Mouse (Mus musculus): ENCODE results near the gene Saa3.
"Not testable (repeated sequence)": the region's sequence is repeated elsewhere in the genome, so short reads cannot be mapped to it uniquely, and the experiment has no call there.

Saa3 gene
- long read RNA-seq, experiment 1, partial matches to known transcripts, result 0 of 3 reads
- long read RNA-seq, experiment 1, other reads (novel, unspliced or antisense), result 0 of 3 reads
- long read RNA-seq, experiment 2, partial matches to known transcripts, result 0 of 2 reads
- long read RNA-seq, experiment 2, other reads (novel, unspliced or antisense), result 0 of 2 reads

GRCm38 (mm10) chr7:46715600-46715999, at the start of gene Saa3:
TSS of gene Saa3 (minus strand) at chr7:46715700.
- intact Hi-C loops (cut with DNase I), result no loop called here

GRCm38 (mm10) chr7:46764672-46765071, 49.2 kb upstream of the Saa3 start:
- intact Hi-C loops (cut with DNase I), result no loop called here

- intact Hi-C loops (cut with DNase I), result no loop called here
These were observed 47.1 kb upstream of the Saa3 start for GRCm38 (mm10) chr7:46762601-46763000.

GRCm38 (mm10) chr7:46761049-46761795, 45.7 kb upstream of the Saa3 start:
- intact Hi-C loops (cut with DNase I), result no loop called here

- intact Hi-C loops (cut with DNase I), result no loop called here
These were observed 36.0 kb upstream of the Saa3 start, which contains the start of gene Saa2 for GRCm38 (mm10) chr7:46751490-46751889. TSS of gene Saa2 (plus strand) at chr7:46751790.

- intact Hi-C loops (cut with DNase I), result no loop called here
These were observed 33.0 kb upstream of the Saa3 start for GRCm38 (mm10) chr7:46748459-46748858.

- intact Hi-C loops (cut with DNase I), result no loop called here
These were observed 30.9 kb upstream of the Saa3 start for GRCm38 (mm10) chr7:46746381-46746780.

GRCm38 (mm10) chr7:46745816-46746215, 30.3 kb upstream of the Saa3 start:
- intact Hi-C loops (cut with DNase I), result no loop called here

GRCm38 (mm10) chr7:46742880-46743279, 27.4 kb upstream of the Saa3 start, which contains the start of gene Saa1:
TSS of gene Saa1 (minus strand) at chr7:46742980.
- intact Hi-C loops (cut with DNase I), result not testable (repeated sequence)

GRCm38 (mm10) chr7:46740041-46740440, 24.5 kb upstream of the Saa3 start:
- intact Hi-C loops (cut with DNase I), result not testable (repeated sequence)

GRCm38 (mm10) chr7:46738561-46739460, 23.3 kb upstream of the Saa3 start:
- intact Hi-C loops (cut with DNase I), result no loop called here

- intact Hi-C loops (cut with DNase I), result no loop called here
These were observed 19.5 kb upstream of the Saa3 start for GRCm38 (mm10) chr7:46734983-46735382.

GRCm38 (mm10) chr7:46732458-46732857, 17.0 kb upstream of the Saa3 start, which contains the start of gene Saa4:
TSS of gene Saa4 (minus strand) at chr7:46732603.
- intact Hi-C loops (cut with DNase I), result no loop called here

- intact Hi-C loops (cut with DNase I), result no loop called here
These were observed 12.1 kb upstream of the Saa3 start for GRCm38 (mm10) chr7:46727584-46727983.

- intact Hi-C loops (cut with DNase I), result no loop called here
These were observed 8.9 kb upstream of the Saa3 start for GRCm38 (mm10) chr7:46724396-46724795.

GRCm38 (mm10) chr7:46723849-46724248, 8.3 kb upstream of the Saa3 start:
- intact Hi-C loops (cut with DNase I), result no loop called here

- intact Hi-C loops (cut with DNase I), result no loop called here
These were observed 7.9 kb upstream of the Saa3 start for GRCm38 (mm10) chr7:46723354-46723753.

- intact Hi-C loops (cut with DNase I), result no loop called here
These were observed 5.0 kb upstream of the Saa3 start for GRCm38 (mm10) chr7:46720460-46720859.

- intact Hi-C loops (cut with DNase I), result no loop called here
These were observed 4.0 kb upstream of the Saa3 start for GRCm38 (mm10) chr7:46719526-46719925.

- intact Hi-C loops (cut with DNase I), result no loop called here
These were observed 3.2 kb upstream of the Saa3 start for GRCm38 (mm10) chr7:46718591-46719270.

GRCm38 (mm10) chr7:46716897-46717296, 1.4 kb upstream of the Saa3 start:
- intact Hi-C loops (cut with DNase I), result loop anchor here (1.0 kb wide), 1 partner anchor 53 kb away; no protein-coding TSS in a partner anchor

Data from adrenal gland (tissue).